Mouse (Mus musculus) ES-Bruce4 (cell line): Measurements from ENCODE around the gene Bag6.

ENCODE experiments used
- CTCF ChIP-seq: IDR thresholded peaks from one replicate; pipeline ENCODE4 v1.8.1; 2011; ENCODE audit warnings: low read depth, low read length
- EP300 ChIP-seq: IDR thresholded peaks from 2 replicates; pipeline ENCODE4 v1.6.1; 2011; ENCODE audit warnings: low read depth, low read length; ENCODE audit not compliant: insufficient read depth
- POLR2A ChIP-seq: IDR thresholded peaks from one replicate; pipeline ENCODE4 v1.8.1; 2011; ENCODE audit warnings: low read length; ENCODE audit not compliant: insufficient read depth

GRCm38 (mm10) chr17:35193881-35194843 is 59.2 kb downstream of the Bag6 start, which contains the start of gene Ltb:
- TF ChIP-seq POLR2A (no peak), EP300 (no peak), CTCF (no peak)
